Mouse (Mus musculus) bone marrow, adult 2 months (tissue): Measurements from ENCODE around the gene Rab33a.

ENCODE experiments used
- CTCF ChIP-seq: fragments of 200-500 bp; IDR thresholded peaks from 2 replicates; pipeline ENCODE4 v1.5.1; 2011; ENCODE audit warnings: low read length, control low read depth; ENCODE audit not compliant: control insufficient read depth, insufficient read depth
- POLR2A ChIP-seq: fragments of 200-500 bp; IDR thresholded peaks from 2 replicates; pipeline ENCODE4 v1.6.1; 2011; ENCODE audit warnings: low read depth, mild to moderate bottlenecking, control low read depth, low read length, borderline replicate concordance; ENCODE audit not compliant: control insufficient read depth

DNA sequence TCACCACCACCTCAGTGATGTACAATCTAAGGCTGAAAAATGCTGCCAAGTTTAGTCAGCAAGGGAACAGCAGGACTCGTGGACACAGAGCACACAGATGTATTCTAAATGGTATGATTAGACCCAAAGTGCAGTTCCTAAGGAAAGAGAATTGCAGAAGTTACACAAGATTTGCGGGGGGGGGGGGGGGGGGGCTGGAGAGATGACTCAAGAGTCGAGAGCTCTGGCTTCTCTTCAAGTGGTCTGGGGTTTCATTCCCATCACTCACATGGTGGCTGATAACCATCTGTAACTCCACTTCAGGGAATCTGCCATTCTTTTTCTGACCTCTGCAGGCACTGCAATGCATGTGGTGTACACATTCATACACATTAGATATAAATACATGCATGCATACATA lies 7.3 kb downstream of the Rab33a start:
- no peak for TF ChIP-seq POLR2A
- no peak for TF ChIP-seq CTCF
